19 mouse cellular contexts compared by ENCODE assay signal in genomic region chr17:12755951-12756350, GRCm38 (mm10). TPM values are rescaled to one million over a fixed set of nuclear protein-coding genes. Genes with fewer than 3 reads are reported as not detected.
A peak's percentile ranks its signal among the peaks of the same experiment; 100 is the strongest.
DNase-seq lines count a peak whose midpoint lies in the region; ATAC-seq and TF ChIP-seq lines count a peak whose summit lies in the region.
"Had no signal": no experiment of that assay in that cellular context is flagged by ENCODE, and none has a peak within 500 bp of the region (broad histone marks: within the 10 kb centered on the region; RNA-seq: fewer than 3 reads in every experiment).

No protein-coding gene starts in this region.

- H3K36me3 ChIP-seq in heart, embryonic 15.5 days: peaks cover 9% of the 10 kb centered on the region; the same call in 1 of the 2 replicates
- peaks cover 23% of the 10 kb centered on the region; the same call in 1 of the 2 replicates for H3K36me3 ChIP-seq in embryonic facial prominence, embryonic 14.5 days (ENCODE audit: control insufficient read depth, insufficient read depth, low read length)
- H3K36me3 ChIP-seq in small intestine, adult 2 months (ENCODE audit: control insufficient read depth, insufficient read depth, low read length): no peaks in the 10 kb centered on the region

- H3K4me2 ChIP-seq in heart, embryonic 15.5 days: peak overlapping the region; percentile 1; the same call in 1 of the 2 replicates
- no peak overlapping the region for H3K4me2 ChIP-seq in embryonic facial prominence, embryonic 14.5 days (ENCODE audit: low read depth, low read length)
- H3K4me2 ChIP-seq: liver, embryonic 11.5 days had no signal

- no peaks in the 10 kb centered on the region for H3K9me3 ChIP-seq in heart, embryonic 15.5 days (replicated peaks)
- no peaks in the 10 kb centered on the region for H3K9me3 ChIP-seq in embryonic facial prominence, embryonic 14.5 days (ENCODE audit: control insufficient read depth, low read length)
- H3K9me3 ChIP-seq: hindbrain, embryonic 10.5 days; megakaryocyte, embryonic 14.5 days had no signal

- H3K4me1 ChIP-seq in heart, embryonic 15.5 days (replicated peaks): peaks cover 99% of the 10 kb centered on the region
- H3K4me1 ChIP-seq in embryonic facial prominence, embryonic 14.5 days (ENCODE audit: control insufficient read depth, insufficient read depth, low read length): peaks cover 69% of the 10 kb centered on the region
- H3K4me1 ChIP-seq in small intestine, adult 2 months (ENCODE audit: control insufficient read depth, insufficient read depth, insufficient read length, low read length): peaks cover 30% of the 10 kb centered on the region

- 45% methylated on average over 4 of the region's 4 CpGs for WGBS in heart, embryonic 15.5 days
- whole genome bisulfite sequencing in embryonic facial prominence, embryonic 14.5 days: 55% methylated on average over 4 of the region's 4 CpGs
- 66% methylated on average over 4 of the region's 4 CpGs for WGBS in small intestine, adult 2 months

- H3K4me3 ChIP-seq in gastrocnemius, adult 2 months: no peak overlapping the region
- no peak overlapping the region for H3K4me3 ChIP-seq in heart, embryonic 15.5 days
- H3K4me3 ChIP-seq in embryonic facial prominence, embryonic 14.5 days (ENCODE audit: low read depth, low read length): no peak overlapping the region
- no peak overlapping the region for H3K4me3 ChIP-seq in small intestine, adult 2 months (ENCODE audit: low read depth, low read length)
- H3K4me3 ChIP-seq: hindbrain, embryonic 10.5 days had no signal

- peak overlapping the region; percentile 38; the same call in 1 of the 2 replicates for H3K9ac ChIP-seq in heart, embryonic 15.5 days
- peak overlapping the region; percentile 25; the same call in 1 of the 2 replicates for H3K9ac ChIP-seq in embryonic facial prominence, embryonic 14.5 days (ENCODE audit: low read depth, low read length)
- H3K9ac ChIP-seq: forebrain, postnatal 0 days had no signal

- no peak for DNase-seq in gastrocnemius, adult 2 months
- no peak for DNase-seq in gastrocnemius, postnatal 4 days (ENCODE audit: low spot score in 2 of 2)
- no peak for DNase-seq in heart, postnatal 14 days
- DNase-seq in embryonic facial prominence, embryonic 14.5 days (ENCODE audit: low spot score): no peak
- no peak for DNase-seq in layer of hippocampus, adult 8-10 months (ENCODE audit: low spot score in 2 of 2)
- DNase-seq: adrenal gland, adult 8-10 months; cerebellum, adult 11-12 months; cerebellum, postnatal 36 days; forebrain, postnatal 0 days; kidney, adult 9 months; thymus, postnatal 36 days had no signal

- ATAC-seq in heart, embryonic 15.5 days (replicated peaks; ENCODE audit: insufficient number of reproducible peaks, insufficient read depth, low FRiP score, low read depth): no peak
- no peak for ATAC-seq in embryonic facial prominence, embryonic 14.5 days (ENCODE audit: low read depth)
- ATAC-seq in erythroid progenitor cell, adult 5-6 weeks (replicated peaks; ENCODE audit: low FRiP score, poor library complexity, severe bottlenecking): no peak
- ATAC-seq: forebrain, postnatal 0 days; lung, postnatal 0 days; midbrain, embryonic 16.5 days had no signal

- no peak for TF ChIP-seq CTCF in gastrocnemius, adult 2 months (IDR thresholded peaks at IDR 0.05)
- no peak for TF ChIP-seq CTCF in small intestine, adult 2 months (IDR thresholded peaks at IDR 0.05; ENCODE audit: extremely low read depth, insufficient read length, insufficient replicate concordance, low read depth, low read length)

- intact Hi-C loops in gastrocnemius, adult 2 months (cut with DNase I): no loop called here
- intact Hi-C loops in heart, postnatal 14 days (cut with DNase I): loop anchor here (5.0 kb wide), 1 partner anchor 36 kb away; no protein-coding TSS in a partner anchor

- H3K27me3 ChIP-seq in heart, embryonic 15.5 days: no peaks in the 10 kb centered on the region
- no peaks in the 10 kb centered on the region for H3K27me3 ChIP-seq in embryonic facial prominence, embryonic 14.5 days (replicated peaks; ENCODE audit: control insufficient read depth, insufficient read depth, low read length)
- no peaks in the 10 kb centered on the region for H3K27me3 ChIP-seq in small intestine, adult 2 months (ENCODE audit: control insufficient read depth, insufficient read depth, low read length)

- TF ChIP-seq POLR2A in small intestine, adult 2 months (IDR thresholded peaks at IDR 0.05; ENCODE audit: low read depth, low read length): no peak

- H3K27ac ChIP-seq in gastrocnemius, adult 2 months: peak overlapping the region; percentile 92
- H3K27ac ChIP-seq in heart, embryonic 15.5 days: peak overlapping the region; percentile 85
- no peak overlapping the region for H3K27ac ChIP-seq in embryonic facial prominence, embryonic 14.5 days (replicated peaks; ENCODE audit: low read depth, low read length)
- H3K27ac ChIP-seq in small intestine, adult 2 months (ENCODE audit: insufficient read depth, low read depth, low read length): 0 out of 2 replicates have a peak overlapping the region, but pooled peaks have one; percentile 7
- H3K27ac ChIP-seq: hindbrain, embryonic 10.5 days had no signal

RNA-seq across cellular contexts. Expression of gene Igf2r, which starts 13.5 kb away (rescaled TPM):
- 10 to 100 TPM; 36.9 to 46.7 TPM for total RNA-seq in gastrocnemius, adult 2 months (2021)
- 100 to 1,000 TPM; 178 to 206 TPM for total RNA-seq in gastrocnemius, postnatal 4 days (2021)
- 121 and 127 TPM in 2 replicates for polyA plus RNA-seq in heart, embryonic 15.5 days (2015; fragmentation: Nextera tagmentation; extraction: Ambion mirVana)
- total RNA-seq in heart, postnatal 14 days (2021): 100 to 1,000 TPM; 131 to 132 TPM
- 66.0 and 67.5 TPM in 2 replicates for polyA plus RNA-seq in embryonic facial prominence, embryonic 14.5 days (2014; fragmentation: Nextera tagmentation; extraction: Ambion mirVana)
- 8.3 and 19.7 TPM in 2 replicates for polyA plus RNA-seq in small intestine, adult 2 months (2012; rRNA removed)
- 10 to 100 TPM; 26.5 to 31.7 (median 27.7) TPM for total RNA-seq in layer of hippocampus, adult 8-10 months (2022)
- total RNA-seq in erythroid progenitor cell, adult 5-6 weeks (2015; ENCODE audit: low replicate concordance): 1.7 and 2.2 TPM in 2 replicates
- total RNA-seq in erythroid progenitor cell, adult 5-6 weeks (2017; ENCODE audit: low replicate concordance): 5.4 and 12.9 TPM in 2 replicates
